Mouse (Mus musculus) ES-E14 (cell line): ENCODE data around the gene Bsn. TPM values are rescaled to one million over a fixed set of nuclear protein-coding genes. Genes with fewer than 3 reads are reported as not detected.

ENCODE experiments used
- DNase-seq: peaks from one replicate; pipeline ENCODE4 v3.0.0-alpha.2; 2013; ENCODE audit warnings: low read depth, low spot score
- H3K27ac ChIP-seq: 2 replicates; pipeline ENCODE4 v1.5.1; 2012; ENCODE audit warnings: low read depth, mild to moderate bottlenecking, low read length, moderate library complexity, mixed read lengths; ENCODE audit not compliant: poor library complexity, insufficient read depth, severe bottlenecking
- H3K36me3 ChIP-seq: 2 replicates; pipeline ENCODE4 v1.6.1; 2012; ENCODE audit warnings: mild to moderate bottlenecking, low read length, moderate library complexity, mixed read lengths; ENCODE audit not compliant: control insufficient read depth, poor library complexity, insufficient read depth, severe bottlenecking
- H3K4me1 ChIP-seq, 2 experiments: fragments of 150-350 bp in 1 of 2; sonication (generic) in 1 of 2; 2 replicates each; pipeline ENCODE4 v1.6.1; 2012; ENCODE audit warnings: low read length in 2 of 2, mild to moderate bottlenecking in 1 of 2, mixed read lengths in 1 of 2; ENCODE audit not compliant: control insufficient read depth in 2 of 2, insufficient read depth in 2 of 2, poor library complexity in 1 of 2
- H3K4me3 ChIP-seq, 2 experiments: fragments of 150-350 bp in 1 of 2; sonication (generic) in 1 of 2; 2 replicates each; pipeline ENCODE4 v1.5.1; 2012; ENCODE audit warnings: low read length in 2 of 2, low read depth in 1 of 2, mild to moderate bottlenecking in 1 of 2, mixed read lengths in 1 of 2; ENCODE audit not compliant: insufficient read depth in 1 of 2, poor library complexity in 1 of 2, severe bottlenecking in 1 of 2
- H3K9ac ChIP-seq: 2 replicates; pipeline ENCODE4 v1.6.1; 2012; ENCODE audit warnings: low read depth, mild to moderate bottlenecking, low read length, mixed read lengths; ENCODE audit not compliant: poor library complexity, insufficient read depth, severe bottlenecking
- H3K9me3 ChIP-seq: fragments of 150-350 bp; sonication (generic); 2 replicates; pipeline ENCODE4 v1.6.1; 2012; ENCODE audit warnings: low read depth, mild to moderate bottlenecking, low read length; ENCODE audit not compliant: control insufficient read depth, insufficient read depth
- CHD2 ChIP-seq: IDR thresholded peaks from 2 replicates; pipeline ENCODE4 v1.6.1; 2014; ENCODE audit warnings: mild to moderate bottlenecking, low read depth, low read length, inconsistent platforms
- HCFC1 ChIP-seq: IDR thresholded peaks from 2 replicates; pipeline ENCODE4 v1.6.1; 2012; ENCODE audit warnings: low read length, inconsistent platforms, borderline replicate concordance; ENCODE audit not compliant: insufficient read depth
- MAFK ChIP-seq: IDR thresholded peaks from 2 replicates; pipeline ENCODE4 v1.6.1; 2014; ENCODE audit warnings: mild to moderate bottlenecking, low read depth, low read length, inconsistent platforms; ENCODE audit not compliant: insufficient read depth
- ZC3H11A ChIP-seq: IDR thresholded peaks from 2 replicates; pipeline ENCODE4 v1.6.1; 2012; ENCODE audit warnings: low read depth, mild to moderate bottlenecking, inconsistent platforms, low read length, borderline replicate concordance
- ZNF384 ChIP-seq: IDR thresholded peaks from 2 replicates; pipeline ENCODE4 v1.6.1; 2012; ENCODE audit warnings: low read depth, low read length, inconsistent platforms
- in situ Hi-C, 2 experiments: fragments of 600-800 bp; cut with MboI; formaldehyde crosslinking; loops; one replicate each; pipeline ENCODE4 v1.15.1; 2025; ENCODE audit warnings: low sequenced_read_pairs in 2 of 2, inconsistent platforms in 1 of 2; ENCODE audit not compliant: unreplicated experiment in 2 of 2
- total RNA-seq: library from RNA; depleted of rRNA; stranded (reverse); fragments of 300-350 nt; gene quantifications from 2 replicates; pipeline ENCODE4 v1.2.3, GENCODE M21; 2012

Gene Bsn
- total RNA-seq, 1 experiment, result 0.45 TPM

- H3K36me3 ChIP-seq, result peaks cover 21% of the 10 kb centered on the region
- TF ChIP-seq HCFC1 (no peak), ZNF384 (no peak), CHD2 (no peak), ZC3H11A (no peak), MAFK (no peak)
- no peaks in the 10 kb centered on the region for H3K9me3 ChIP-seq
- no peak overlapping the region for H3K4me3 ChIP-seq
- no peak overlapping the region for H3K27ac ChIP-seq
- in situ Hi-C loops, result no loop called here
- H3K4me1 ChIP-seq, result no peaks in the 10 kb centered on the region
- no peak overlapping the region for H3K9ac ChIP-seq
- DNase-seq, result no peak
Observed at GRCm38 (mm10) chr9:108220380-108220774, 30.2 kb upstream of the Bsn start.

- in situ Hi-C loops, result no loop called here
Observed at GRCm38 (mm10) chr9:108219766-108220379, 29.7 kb upstream of the Bsn start.

GRCm38 (mm10) chr9:108217936-108218543 is 27.9 kb upstream of the Bsn start:
- H3K4me3 ChIP-seq, result no peak overlapping the region
- no peaks in the 10 kb centered on the region for H3K4me1 ChIP-seq
- H3K36me3 ChIP-seq, result peaks cover 25% of the 10 kb centered on the region
- H3K9ac ChIP-seq, result no peak overlapping the region
- in situ Hi-C loops, result no loop called here
- no peak overlapping the region for H3K27ac ChIP-seq
- TF ChIP-seq HCFC1 (no peak), MAFK (no peak), ZNF384 (no peak), CHD2 (no peak), ZC3H11A (no peak)
- H3K9me3 ChIP-seq, result no peaks in the 10 kb centered on the region
- DNase-seq, result no peak

More at GRCm38 (mm10) chr9:108219766-108220379, 29.7 kb upstream of the Bsn start:
- Histone ChIP-seq H3K9ac (no peak overlapping the region), H3K4me3 (no peak overlapping the region), H3K9me3 (no peaks in the 10 kb centered on the region), H3K27ac (no peak overlapping the region), H3K4me1 (no peaks in the 10 kb centered on the region), H3K36me3 (peaks cover 22% of the 10 kb centered on the region)
- TF ChIP-seq CHD2 (no peak), HCFC1 (no peak), ZNF384 (no peak), ZC3H11A (no peak), MAFK (no peak)
- DNase-seq, result no peak

- no peaks in the 10 kb centered on the region for H3K9me3 ChIP-seq
- H3K4me1 ChIP-seq, result no peaks in the 10 kb centered on the region
- no peak for DNase-seq
- H3K36me3 ChIP-seq, result peaks cover 25% of the 10 kb centered on the region
- in situ Hi-C loops, result no loop called here
- H3K9ac ChIP-seq, result no peak overlapping the region
- TF ChIP-seq HCFC1 (no peak), MAFK (no peak), ZC3H11A (no peak), CHD2 (no peak), ZNF384 (no peak)
- no peak overlapping the region for H3K27ac ChIP-seq
- no peak overlapping the region for H3K4me3 ChIP-seq
Observed at GRCm38 (mm10) chr9:108217406-108217805, 27.2 kb upstream of the Bsn start.
